Mouse (Mus musculus) CH12.LX (cell line): Measurements from ENCODE around the gene Ppp1r3c. TPM values are rescaled to one million over a fixed set of nuclear protein-coding genes. Genes with fewer than 3 reads are reported as not detected.

Experiments
- DNase-seq: peaks from one replicate; pipeline ENCODE4 v3.0.0-alpha.2; 2013; ENCODE audit errors: extremely low read depth
- H3K27ac ChIP-seq: 2 replicates; pipeline ENCODE4 v1.5.1; 2012; ENCODE audit warnings: low read depth, mild to moderate bottlenecking, control low read depth, moderate library complexity; ENCODE audit not compliant: insufficient read depth
- H3K27me3 ChIP-seq: replicated peaks from 2 replicates; pipeline ENCODE3; 2012; ENCODE audit warnings: inconsistent platforms
- H3K36me3 ChIP-seq, 2 experiments: replicated peaks in 1 of 2; 2 replicates each; pipeline versions ENCODE3 to v1.6.1; 2012; ENCODE audit warnings: inconsistent platforms in 1 of 2, low read length in 1 of 2, mild to moderate bottlenecking in 1 of 2, mixed read lengths in 1 of 2, moderate library complexity in 1 of 2; ENCODE audit not compliant: control insufficient read depth in 1 of 2, insufficient read depth in 1 of 2
- H3K4me1 ChIP-seq, 2 experiments: 2 replicates each; pipeline ENCODE4 v1.6.1; 2012; ENCODE audit warnings: inconsistent platforms in 1 of 2, moderate library complexity in 1 of 2; ENCODE audit not compliant: insufficient read depth in 2 of 2, control insufficient read depth in 1 of 2
- H3K4me2 ChIP-seq: 2 replicates; pipeline ENCODE4 v1.6.1; 2012; ENCODE audit warnings: low read depth, mild to moderate bottlenecking, control low read depth; ENCODE audit not compliant: poor library complexity, insufficient read depth, severe bottlenecking
- H3K4me3 ChIP-seq, 3 experiments: fragments of 150-350 bp in 1 of 3; sonication (generic) in 1 of 3; replicated peaks in 1 of 3; 2 replicates each; pipeline versions ENCODE3 to v1.5.1; 2011 to 2012; ENCODE audit warnings: low read depth in 2 of 3, low read length in 2 of 3, mild to moderate bottlenecking in 2 of 3, moderate library complexity in 2 of 3, control low read depth in 1 of 3, improper control_type of control experiment in 1 of 3, inconsistent platforms in 1 of 3, mixed read lengths in 1 of 3; ENCODE audit not compliant: poor library complexity in 1 of 3
- H3K79me2 ChIP-seq: replicated peaks from 2 replicates; pipeline ENCODE4 v1.6.1; 2012; ENCODE audit warnings: mild to moderate bottlenecking, moderate library complexity; ENCODE audit not compliant: control insufficient read depth, poor library complexity, insufficient read depth, severe bottlenecking; ENCODE audit errors: extremely low read depth
- H3K9ac ChIP-seq: 2 replicates; pipeline ENCODE4 v1.6.1; 2012; ENCODE audit warnings: low read depth, mild to moderate bottlenecking, control low read depth, moderate library complexity; ENCODE audit not compliant: insufficient read depth
- H3K9me3 ChIP-seq: replicated peaks from 2 replicates; pipeline ENCODE3; 2012; ENCODE audit warnings: low read length, inconsistent platforms, mixed read lengths
- BHLHE40 ChIP-seq: IDR thresholded peaks from 2 replicates; pipeline ENCODE4 v1.6.1; 2011; ENCODE audit warnings: mild to moderate bottlenecking, low read depth, low read length, improper control_type of control experiment
- CHD2 ChIP-seq: IDR thresholded peaks from 2 replicates; pipeline ENCODE4 v1.6.1; 2011; ENCODE audit warnings: low read length, improper control_type of control experiment
- CTCF ChIP-seq, 2 experiments: IDR thresholded peaks in 1 of 2; conservative IDR thresholded peaks in 1 of 2; 2 replicates each; pipeline ENCODE4 v1.5.1; 2011 to 2012; ENCODE audit warnings: low read depth in 2 of 2, low read length in 2 of 2, improper control_type of control experiment in 1 of 2, inconsistent platforms in 1 of 2, mild to moderate bottlenecking in 1 of 2, moderate library complexity in 1 of 2
- E2F4 ChIP-seq: IDR thresholded peaks from 2 replicates; pipeline ENCODE4 v1.6.1; 2011; ENCODE audit warnings: low read depth, low read length, improper control_type of control experiment; ENCODE audit not compliant: insufficient replicate concordance
- GABPA ChIP-seq: IDR thresholded peaks from 2 replicates; pipeline ENCODE4 v1.6.1; 2012; ENCODE audit warnings: low read depth, low read length, improper control_type of control experiment, inconsistent platforms; ENCODE audit not compliant: insufficient replicate concordance
- HCFC1 ChIP-seq: IDR thresholded peaks from 2 replicates; pipeline ENCODE4 v1.6.1; 2012; ENCODE audit warnings: low read depth, mild to moderate bottlenecking, inconsistent platforms, low read length, improper control_type of control experiment
- IRF4 ChIP-seq: IDR thresholded peaks from 2 replicates; pipeline ENCODE4 v1.6.1; 2014; ENCODE audit warnings: low read depth, mild to moderate bottlenecking, inconsistent platforms, low read length, improper control_type of control experiment
- JUND ChIP-seq: conservative IDR thresholded peaks from 2 replicates; pipeline ENCODE4 v1.6.1; 2011; ENCODE audit warnings: low read depth, low read length, improper control_type of control experiment
- KAT2A ChIP-seq: IDR thresholded peaks from 2 replicates; pipeline ENCODE4 v1.6.1; 2012; ENCODE audit warnings: low read length, improper control_type of control experiment, inconsistent platforms; ENCODE audit not compliant: insufficient replicate concordance
- MAFK ChIP-seq: IDR thresholded peaks from 2 replicates; pipeline ENCODE4 v1.6.1; 2011; ENCODE audit warnings: low read length, improper control_type of control experiment; ENCODE audit not compliant: insufficient replicate concordance
- MAZ ChIP-seq: IDR thresholded peaks from 2 replicates; pipeline ENCODE4 v1.6.1; 2012; ENCODE audit warnings: low read depth, mild to moderate bottlenecking, inconsistent platforms, low read length, improper control_type of control experiment, moderate library complexity
- MXI1 ChIP-seq: IDR thresholded peaks from 2 replicates; pipeline ENCODE4 v1.6.1; 2011; ENCODE audit warnings: mild to moderate bottlenecking, low read depth, low read length, improper control_type of control experiment
- NELFE ChIP-seq: IDR thresholded peaks from 2 replicates; pipeline ENCODE4 v1.6.1; 2011; ENCODE audit warnings: low read depth, low read length, improper control_type of control experiment
- POLR2A ChIP-seq: IDR thresholded peaks from 2 replicates; pipeline ENCODE4 v1.6.1; 2011; ENCODE audit warnings: low read depth, mild to moderate bottlenecking, improper control_type of control experiment, low read length
- RAD21 ChIP-seq: IDR thresholded peaks from 2 replicates; pipeline ENCODE4 v1.6.1; 2011; ENCODE audit warnings: low read depth, mild to moderate bottlenecking, low read length, improper control_type of control experiment, moderate library complexity
- RCOR1 ChIP-seq: conservative IDR thresholded peaks from 2 replicates; pipeline ENCODE4 v1.6.1; 2012; ENCODE audit warnings: low read depth, mild to moderate bottlenecking, inconsistent platforms, low read length, improper control_type of control experiment
- SIN3A ChIP-seq: IDR thresholded peaks from 2 replicates; pipeline ENCODE4 v1.6.1; 2012; ENCODE audit warnings: low read length, improper control_type of control experiment, inconsistent platforms
- SMC3 ChIP-seq: IDR thresholded peaks from 2 replicates; pipeline ENCODE4 v1.6.1; 2011; ENCODE audit warnings: low read depth, low read length, improper control_type of control experiment
- TBP ChIP-seq: conservative IDR thresholded peaks from 2 replicates; pipeline ENCODE4 v1.6.1; 2011; ENCODE audit warnings: low read depth, low read length, improper control_type of control experiment
- TCF12 ChIP-seq: IDR thresholded peaks from 2 replicates; pipeline ENCODE4 v1.6.1; 2014; ENCODE audit warnings: low read depth, mild to moderate bottlenecking, inconsistent platforms, low read length, improper control_type of control experiment
- UBTF ChIP-seq: IDR thresholded peaks from 2 replicates; pipeline ENCODE4 v1.6.1; 2012; ENCODE audit warnings: low read depth, mild to moderate bottlenecking, inconsistent platforms, low read length, improper control_type of control experiment, moderate library complexity
- USF1 ChIP-seq: IDR thresholded peaks from 2 replicates; pipeline ENCODE4 v1.6.1; 2014; ENCODE audit warnings: low read depth, mild to moderate bottlenecking, inconsistent platforms, low read length, improper control_type of control experiment
- ZC3H11A ChIP-seq: IDR thresholded peaks from 2 replicates; pipeline ENCODE4 v1.6.1; 2012; ENCODE audit warnings: low read depth, mild to moderate bottlenecking, inconsistent platforms, low read length, improper control_type of control experiment
- dilution Hi-C: fragments of 300-500 bp; cut with MboI; formaldehyde crosslinking; loops from 2 replicates; pipeline ENCODE4 v1.14.3; 2020; ENCODE audit warnings: low sequenced_read_pairs; ENCODE audit not compliant: extremely low pct_unique_long_range_greater_than_20kb, extremely low pct_ligation_motif_present
- in situ Hi-C: fragments of 300-500 bp; cut with MboI; formaldehyde crosslinking; loops from 3 replicates; pipeline ENCODE4 v1.14.3; 2019; ENCODE audit warnings: low sequenced_read_pairs, low pct_ligation_motif_present, low pct_unique_long_range_greater_than_20kb, mixed read lengths
- polyA plus RNA-seq: library from polyadenylated mRNA; unstranded; fragments of >175 nt; gene quantifications from 2 replicates; pipeline ENCODE4 v1.2.1, GENCODE M21; 2012; ENCODE audit warnings: low read depth; ENCODE audit not compliant: insufficient read length
- total RNA-seq, 2 experiments: library from RNA; depleted of rRNA; stranded (reverse); fragments of 300-350 nt in 1 of 2; fragments of >200 nt in 1 of 2; gene quantifications; 2 replicates each; pipeline ENCODE4 v1.2.3; 2012 to 2014

The Ppp1r3c gene
- total and polyA plus RNA-seq, 3 experiments = not detected

- Histone ChIP-seq H3K27ac (no peak overlapping the region), H3K9me3 (no peaks in the 10 kb centered on the region), H3K4me3 (no peak overlapping the region), H3K27me3 (no peaks in the 10 kb centered on the region), H3K4me2 (no peak overlapping the region), H3K9ac (no peak overlapping the region), H3K4me1 (0 out of 4 replicates have a peak, but pooled peaks cover 0 to 3% of the 10 kb centered on the region in 2 experiments), H3K36me3 (no peaks in the 10 kb centered on the region), H3K79me2 (no peaks in the 10 kb centered on the region)
- DNase-seq = no peak
- TF ChIP-seq GABPA (no peak), CTCF (conservative IDR thresholded peaks at IDR 0.05 in 1 of 2, IDR thresholded peaks at IDR 0.05 in 1 of 2; ENCODE audit: low read depth in 2 of 2, low read length in 2 of 2) (no peak), MAZ (no peak), CHD2 (no peak), TCF12 (no peak), NELFE (no peak), USF1 (no peak), MXI1 (no peak), E2F4 (no peak), TBP (no peak), IRF4 (no peak), ZC3H11A (no peak), JUND (no peak)
- dilution Hi-C loops (no loop called here), in situ Hi-C loops (no loop called here)
Observed at GRCm38 (mm10) chr19:36742331-36742730, 5.9 kb upstream of the Ppp1r3c start.

- Histone ChIP-seq H3K27me3 (no peaks in the 10 kb centered on the region), H3K4me3 (no peak overlapping the region), H3K79me2 (no peaks in the 10 kb centered on the region), H3K9me3 (no peaks in the 10 kb centered on the region), H3K36me3 (no peaks in the 10 kb centered on the region), H3K9ac (no peak overlapping the region), H3K4me2 (no peak overlapping the region), H3K4me1 (peaks cover 0 to 6% of the 10 kb centered on the region in 2 experiments; a peak in 1 of 4 replicates), H3K27ac (no peak overlapping the region)
- dilution Hi-C loops = no loop called here
- in situ Hi-C loops = no loop called here
- TF ChIP-seq RAD21 (peak; percentile 44), TCF12 (no peak), CTCF (conservative IDR thresholded peaks at IDR 0.05 in 1 of 2, IDR thresholded peaks at IDR 0.05 in 1 of 2; ENCODE audit: low read depth in 2 of 2, low read length in 2 of 2) (peak in 1 of 2 experiments; percentile 62; a peak in 2 of 4 replicates), IRF4 (no peak), MAFK (no peak), KAT2A (no peak), HCFC1 (no peak), E2F4 (no peak), SIN3A (no peak), SMC3 (peak; percentile 65), BHLHE40 (no peak), POLR2A (no peak), RCOR1 (no peak), UBTF (no peak), TBP (no peak)
- peak; percentile 9 for DNase-seq
Observed at GRCm38 (mm10) chr19:36739566-36740211, 3.2 kb upstream of the Ppp1r3c start.
